Mouse (Mus musculus) heart, postnatal 0 days (tissue): Measurements from ENCODE around the gene Zfp964. TPM values are rescaled to one million over a fixed set of nuclear protein-coding genes. Genes with fewer than 3 reads are reported as not detected.

ENCODE experiments used
- ATAC-seq: fragments of 200-750 bp; cut with Nextera tagmentation; 2 replicates; pipeline ENCODE4 v1.8.0; 2017; ENCODE audit warnings: low read depth, moderate number of reproducible peaks, moderate library complexity; ENCODE audit not compliant: insufficient read depth
- DNase-seq: peaks from one replicate; pipeline ENCODE4 v3.0.0-alpha.2; 2016; ENCODE audit warnings: low spot score
- H3K27ac ChIP-seq: fragments of 300-500 bp; sonication (generic); 2 replicates; pipeline ENCODE4 v1.5.1; 2014; ENCODE audit warnings: low read depth, mild to moderate bottlenecking
- H3K27me3 ChIP-seq: fragments of 300-500 bp; sonication (generic); 2 replicates; pipeline ENCODE4 v1.6.1; 2014; ENCODE audit warnings: low read length, mixed read lengths; ENCODE audit not compliant: control insufficient read depth, insufficient read depth
- H3K36me3 ChIP-seq: fragments of 300-500 bp; sonication (generic); replicated peaks from 2 replicates; pipeline ENCODE4 v1.6.1; 2014; ENCODE audit warnings: low read length, mixed read lengths; ENCODE audit not compliant: control insufficient read depth, insufficient read depth
- H3K4me1 ChIP-seq: fragments of 300-500 bp; sonication (generic); 2 replicates; pipeline ENCODE4 v1.6.1; 2014; ENCODE audit warnings: antibody characterized with exemption; ENCODE audit not compliant: control insufficient read depth, insufficient read depth
- H3K4me2 ChIP-seq: fragments of 300-500 bp; sonication (generic); 2 replicates; pipeline ENCODE4 v1.6.1; 2014; ENCODE audit warnings: low read depth, mild to moderate bottlenecking, low read length, moderate library complexity
- H3K4me3 ChIP-seq: fragments of 300-500 bp; sonication (generic); 2 replicates; pipeline ENCODE4 v1.5.1; 2014; ENCODE audit warnings: low read depth, low read length
- H3K9ac ChIP-seq: fragments of 300-500 bp; sonication (generic); replicated peaks from 2 replicates; pipeline ENCODE4 v1.6.1; 2014; ENCODE audit warnings: low read depth, low read length, mixed read lengths
- H3K9me3 ChIP-seq: fragments of 300-500 bp; sonication (generic); replicated peaks from 2 replicates; pipeline ENCODE4 v1.6.1; 2016; ENCODE audit warnings: low read length; ENCODE audit not compliant: control insufficient read depth
- CTCF ChIP-seq: IDR thresholded peaks from 2 replicates; pipeline ENCODE4 v1.5.1; 2016; ENCODE audit warnings: antibody characterized with exemption, control low read depth, low read depth
- EP300 ChIP-seq: IDR thresholded peaks from 2 replicates; pipeline ENCODE4 v1.6.1; 2016; ENCODE audit warnings: antibody characterized with exemption, low read depth
- WGBS: fragments of 180-500 bp; shearing (Covaris S2); extraction: QIAGEN DNeasy Blood & Tissue Kit; methylation state at CpG from one replicate; pipeline ENCODE4 v1.1.7; 2014; 5-methylcytosine and 5-hydroxymethylcytosine counted together
- polyA plus RNA-seq: library from polyadenylated mRNA; unstranded; fragments of >200 nt; fragmentation: Nextera tagmentation; extraction: Ambion mirVana; gene quantifications from 2 replicates; pipeline ENCODE4 v1.2.1, GENCODE M21; 2015
- total RNA-seq: library from RNA; depleted of rRNA; stranded (reverse); fragments of >200 nt; gene quantifications from 2 replicates; pipeline ENCODE4 v1.2.3, GENCODE M21; 2014; ENCODE audit warnings: low replicate concordance; rRNA removed

Gene Zfp964
- total RNA-seq (0.27 and 3.7 TPM in 2 replicates), polyA plus RNA-seq (0.72 and 0.78 TPM in 2 replicates)

GRCm38 (mm10) chr8:69654358-69654981, at the start of gene Zfp964:
Gene Zfp964 (plus strand): TSS chr8:69654479.
- 0 out of 2 replicates have a peak, but pooled peaks cover 5% of the 10 kb centered on the region for H3K4me1 ChIP-seq
- ATAC-seq = peak; percentile 99
- peak within 1 kb of the TSS; percentile 57 for H3K4me3 ChIP-seq
- H3K4me2 ChIP-seq = peak within 1 kb of the TSS; percentile 85
- H3K9me3 ChIP-seq = peaks cover under 1% of the 10 kb centered on the region; the same call in 1 of the 2 replicates
- H3K36me3 ChIP-seq = 0 out of 2 replicates have a peak, but pooled peaks cover under 1% of the 10 kb centered on the region
- H3K27ac ChIP-seq = peak within 1 kb of the TSS; percentile 77
- no peak for TF ChIP-seq CTCF
- TF ChIP-seq EP300 = no peak
- 1% methylated on average over 55 of the region's 55 CpGs for WGBS
- DNase-seq = peak; percentile 91
- H3K27me3 ChIP-seq = no peaks in the 10 kb centered on the region
- H3K9ac ChIP-seq = peak within 1 kb of the TSS; percentile 66

DNA sequence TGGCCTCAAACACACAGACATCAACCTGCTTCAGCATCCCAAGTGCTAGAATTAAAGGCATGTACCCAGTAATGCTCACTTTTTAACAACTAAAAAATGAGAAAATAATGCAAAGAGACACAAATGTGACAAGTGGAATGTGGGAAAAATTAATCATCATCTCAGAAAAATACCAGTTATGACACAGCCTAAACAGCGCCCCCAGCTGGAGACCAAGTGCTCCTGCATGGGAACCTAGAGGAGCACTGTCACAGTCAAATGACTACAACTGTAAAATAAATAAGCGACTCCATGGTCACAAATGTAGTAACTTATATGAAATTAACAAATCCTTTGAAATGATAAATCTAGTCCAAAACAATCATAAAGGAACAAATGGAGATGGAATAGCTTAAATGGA, 39.6 kb upstream of the Zfp964 start:
- H3K9ac ChIP-seq = no peak overlapping the region
- WGBS = 60% methylated on average over 2 of the region's 2 CpGs
- DNase-seq (no peak), ATAC-seq (no peak)
- peaks cover 59% of the 10 kb centered on the region for H3K36me3 ChIP-seq
- no peaks in the 10 kb centered on the region for H3K4me1 ChIP-seq
- H3K9me3 ChIP-seq = no peaks in the 10 kb centered on the region
- no peaks in the 10 kb centered on the region for H3K27me3 ChIP-seq
- H3K27ac ChIP-seq = no peak overlapping the region
- no peak overlapping the region for H3K4me3 ChIP-seq
- H3K4me2 ChIP-seq = no peak overlapping the region
- TF ChIP-seq CTCF = peak; percentile 13; the same call in 1 of the 2 replicates
- TF ChIP-seq EP300 = no peak

- DNase-seq = no peak
- Histone ChIP-seq H3K27ac (no peak overlapping the region), H3K4me3 (no peak overlapping the region), H3K9me3 (no peaks in the 10 kb centered on the region), H3K4me2 (no peak overlapping the region), H3K4me1 (0 out of 2 replicates have a peak, but pooled peaks cover 2% of the 10 kb centered on the region), H3K9ac (no peak overlapping the region), H3K36me3 (peaks cover 32% of the 10 kb centered on the region), H3K27me3 (no peaks in the 10 kb centered on the region)
- 77% methylated on average over 1 of the region's 1 CpGs for WGBS
- TF ChIP-seq EP300 (no peak), CTCF (no peak)
- ATAC-seq = no peak; the same call in 1 of the 2 replicates
Measured at GRCm38 (mm10) chr8:69618078-69618477, 36.2 kb upstream of the Zfp964 start.

DNA sequence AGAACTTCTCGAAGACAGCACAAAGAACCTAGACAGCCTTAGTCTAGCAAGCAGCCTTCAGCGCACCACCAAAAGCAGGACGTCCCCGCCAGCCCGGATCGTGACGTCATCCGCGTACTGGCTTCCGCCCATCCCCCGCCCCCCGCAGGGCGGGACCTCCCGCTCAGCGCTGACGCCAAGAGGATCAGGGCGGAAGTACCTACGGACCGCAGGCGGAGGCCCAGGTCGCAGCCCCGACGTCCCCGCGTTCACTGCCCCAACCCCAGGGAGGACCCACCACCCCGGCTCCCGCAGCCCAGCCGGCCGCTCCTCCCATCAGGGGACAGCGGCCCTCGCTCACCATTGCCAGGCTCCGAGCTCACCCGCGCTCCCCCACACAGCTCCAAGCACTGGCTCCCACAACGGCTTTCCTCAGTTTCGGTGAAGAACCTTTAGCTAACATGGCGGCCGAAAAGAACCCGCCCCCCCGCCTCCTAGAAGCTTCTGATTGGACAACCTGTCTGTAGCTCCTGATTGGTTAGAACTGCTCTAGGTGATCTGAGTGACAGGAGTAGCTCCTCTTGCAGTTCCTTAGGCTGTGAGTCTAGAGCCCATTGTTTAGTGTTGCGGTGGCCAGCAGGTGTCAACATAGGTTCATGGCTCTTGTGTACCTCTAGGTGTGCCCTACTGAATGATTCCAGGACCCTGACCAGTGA, 29.0 kb upstream of the Zfp964 start, which contains the start of gene Zfp868:
Zfp868 (minus strand) TSS at position 454 of the 695 bp plus-strand sequence.
- WGBS = 1% methylated on average over 41 of the region's 41 CpGs
- no peaks in the 10 kb centered on the region for H3K36me3 ChIP-seq
- H3K4me3 ChIP-seq = peak within 1 kb of the TSS; percentile 68
- TF ChIP-seq EP300 (no peak; the same call in 1 of the 2 replicates), CTCF (peak; percentile 75)
- peaks cover 4% of the 10 kb centered on the region; the same call in 1 of the 2 replicates for H3K4me1 ChIP-seq
- peak; percentile 99 for DNase-seq
- H3K27me3 ChIP-seq = no peaks in the 10 kb centered on the region
- H3K9ac ChIP-seq = peak within 1 kb of the TSS; percentile 81
- peak within 1 kb of the TSS; percentile 76 for H3K4me2 ChIP-seq
- H3K27ac ChIP-seq = peak within 1 kb of the TSS; percentile 99
- peak; percentile 99 for ATAC-seq
- no peaks in the 10 kb centered on the region for H3K9me3 ChIP-seq

DNA sequence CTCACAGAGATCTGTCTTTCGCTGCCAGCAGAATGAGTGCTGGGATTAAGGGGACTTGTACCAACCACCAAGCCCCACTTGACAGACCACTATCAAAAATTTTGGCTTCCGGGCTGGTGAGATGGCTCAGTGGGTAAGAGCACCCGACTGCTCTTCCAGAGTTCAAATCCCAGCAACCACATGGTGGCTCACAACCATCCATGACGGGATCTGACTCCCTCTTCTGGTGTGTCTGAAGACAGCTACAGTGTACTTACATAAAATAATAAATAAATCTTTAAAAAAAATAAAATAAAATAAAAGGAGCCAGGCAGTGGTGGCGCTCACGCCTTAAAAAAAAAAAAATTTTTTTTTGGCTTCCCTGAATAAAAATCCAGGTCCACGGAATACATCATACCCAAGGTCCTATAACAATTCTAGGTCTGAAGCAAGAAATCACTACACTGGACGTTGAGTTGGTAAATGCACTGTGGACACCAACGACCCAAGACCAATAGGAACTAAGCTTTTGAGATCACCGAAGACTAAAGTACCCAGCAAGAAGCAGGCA, 396 bp upstream of the Zfp964 start:
- H3K27me3 ChIP-seq = no peaks in the 10 kb centered on the region
- no peaks in the 10 kb centered on the region for H3K36me3 ChIP-seq
- no peak overlapping the region for H3K9ac ChIP-seq
- H3K27ac ChIP-seq = no peak overlapping the region
- H3K4me2 ChIP-seq = peak overlapping the region; percentile 85
- TF ChIP-seq EP300 = no peak
- no peak for TF ChIP-seq CTCF
- H3K4me3 ChIP-seq = peak overlapping the region; percentile 57
- no peaks in the 10 kb centered on the region for H3K9me3 ChIP-seq
- 43% methylated on average over 10 of the region's 10 CpGs for WGBS
- DNase-seq (no peak), ATAC-seq (no peak)
- H3K4me1 ChIP-seq = 0 out of 2 replicates have a peak, but pooled peaks cover 5% of the 10 kb centered on the region
